Comparison of ENCODE assay signal across 8 mouse cellular contexts in genomic region chr6:141337673-141338072, GRCm38 (mm10).
A peak's percentile ranks its signal among the peaks of the same experiment; 100 is the strongest.
DNase-seq lines count a peak whose midpoint lies in the region; ATAC-seq and TF ChIP-seq lines count a peak whose summit lies in the region.

No protein-coding gene starts in this region.

- no peak overlapping the region for H3K9ac ChIP-seq in heart, embryonic 11.5 days (ENCODE audit: low read depth, low read length)
- no peak overlapping the region for H3K9ac ChIP-seq in CH12.LX (ENCODE audit: insufficient read depth, low read depth)
- H3K9ac ChIP-seq in liver, embryonic 13.5 days, result no peak overlapping the region

- H3K9me3 ChIP-seq in heart, embryonic 11.5 days (replicated peaks; ENCODE audit: control insufficient read depth, low read length), result no peaks in the 10 kb centered on the region
- no peaks in the 10 kb centered on the region for H3K9me3 ChIP-seq in CH12.LX (replicated peaks; ENCODE audit: low read length)
- H3K9me3 ChIP-seq in liver, embryonic 13.5 days (replicated peaks), result no peaks in the 10 kb centered on the region

- no peak for ATAC-seq in heart, embryonic 11.5 days (replicated peaks; ENCODE audit: insufficient number of reproducible peaks, low FRiP score, low TSS enrichment)
- ATAC-seq in liver, embryonic 13.5 days (ENCODE audit: low read depth), result no peak
- ATAC-seq in inflammation-experienced regulatory T-cells, adult 6 months, result no peak

- no peak for TF ChIP-seq EP300 in CH12.LX (IDR thresholded peaks at IDR 0.05; ENCODE audit: low read length)

- H3K4me2 ChIP-seq in heart, embryonic 11.5 days, result no peak overlapping the region
- no peak overlapping the region for H3K4me2 ChIP-seq in CH12.LX (ENCODE audit: insufficient read depth, low read depth, poor library complexity, severe bottlenecking)
- H3K4me2 ChIP-seq in liver, embryonic 13.5 days, result no peak overlapping the region

- no peaks in the 10 kb centered on the region for H3K27me3 ChIP-seq in heart, embryonic 11.5 days (ENCODE audit: control insufficient read depth, insufficient read depth, low read length)
- no peaks in the 10 kb centered on the region for H3K27me3 ChIP-seq in CH12.LX (replicated peaks)
- H3K27me3 ChIP-seq in liver, embryonic 13.5 days, result no peaks in the 10 kb centered on the region

- no peak overlapping the region for H3K4me3 ChIP-seq in heart, embryonic 11.5 days (ENCODE audit: low read depth, low read length)
- H3K4me3 ChIP-seq in CH12.LX (replicated peaks in 1 of 3; ENCODE audit: low read depth in 2 of 3, low read length in 2 of 3, poor library complexity in 1 of 3), result no peak overlapping the region
- H3K4me3 ChIP-seq in liver, embryonic 13.5 days (replicated peaks), result no peak overlapping the region

- H3K4me1 ChIP-seq in heart, embryonic 11.5 days (ENCODE audit: control insufficient read depth, insufficient read depth, low read length), result peaks cover 18% of the 10 kb centered on the region
- H3K4me1 ChIP-seq in CH12.LX (ENCODE audit: control insufficient read depth in 1 of 2, insufficient read depth in 2 of 2), result no peaks in the 10 kb centered on the region
- H3K4me1 ChIP-seq in liver, embryonic 13.5 days (replicated peaks), result no peaks in the 10 kb centered on the region

- H3K79me2 ChIP-seq in CH12.LX (replicated peaks; ENCODE audit: control insufficient read depth, extremely low read depth, insufficient read depth, poor library complexity, severe bottlenecking), result no peaks in the 10 kb centered on the region

- no peaks in the 10 kb centered on the region for H3K36me3 ChIP-seq in heart, embryonic 11.5 days (ENCODE audit: control insufficient read depth, insufficient read depth, low read length)
- H3K36me3 ChIP-seq in CH12.LX (replicated peaks in 1 of 2; ENCODE audit: control insufficient read depth in 1 of 2, insufficient read depth in 1 of 2, low read length in 1 of 2), result no peaks in the 10 kb centered on the region
- no peaks in the 10 kb centered on the region for H3K36me3 ChIP-seq in liver, embryonic 13.5 days

- peak; percentile 31 to 35 for DNase-seq in heart, postnatal 14 days
- peak; percentile 58 for DNase-seq in CH12.LX (ENCODE audit: extremely low read depth)
- peak; percentile 35 for DNase-seq in adrenal gland, postnatal 10 days
- DNase-seq in liver, embryonic 13.5 days, result peak; percentile 2
- DNase-seq in left cerebral cortex, adult 8-10 months (ENCODE audit: low spot score in 2 of 2), result no peak
- no peak for DNase-seq in ovary, postnatal 36 days (ENCODE audit: low spot score)

- WGBS in heart, embryonic 11.5 days (ENCODE audit: insufficient replicate concordance), result 55% methylated on average over 8 of the region's 8 CpGs
- WGBS in liver, embryonic 13.5 days (ENCODE audit: insufficient replicate concordance), result 42% methylated on average over 8 of the region's 8 CpGs

- in situ Hi-C loops in CH12.LX (cut with MboI; ENCODE audit: low pct_ligation_motif_present, low pct_unique_long_range_greater_than_20kb, low sequenced_read_pairs), result loop anchor here (25.0 kb wide), 1 partner anchor 100 kb away; no protein-coding TSS in a partner anchor

- H3K27ac ChIP-seq in heart, embryonic 11.5 days (ENCODE audit: low read depth, low read length), result no peak overlapping the region
- no peak overlapping the region for H3K27ac ChIP-seq in CH12.LX (ENCODE audit: insufficient read depth, low read depth)
- H3K27ac ChIP-seq in liver, embryonic 13.5 days, result no peak overlapping the region

- dilution Hi-C loops in CH12.LX (cut with MboI; ENCODE audit: extremely low pct_ligation_motif_present, extremely low pct_unique_long_range_greater_than_20kb, low sequenced_read_pairs), result no loop called here

- peak; percentile 51 to 57 for TF ChIP-seq CTCF in CH12.LX (conservative IDR thresholded peaks at IDR 0.05 in 1 of 2, IDR thresholded peaks at IDR 0.05 in 1 of 2; ENCODE audit: low read depth in 2 of 2, low read length in 2 of 2)

- intact Hi-C loops in heart, postnatal 14 days (cut with DNase I), result no loop called here

- TF ChIP-seq RAD21 in CH12.LX (IDR thresholded peaks at IDR 0.05; ENCODE audit: low read depth, low read length), result no peak; the same call in 1 of the 2 replicates

- no peak for TF ChIP-seq POLR2A in CH12.LX (IDR thresholded peaks at IDR 0.05; ENCODE audit: low read depth, low read length)

TF ChIP-seq in CH12.LX, 34 proteins besides CTCF, POLR2A, EP300 and RAD21:
- TF ChIP-seq BHLHE40 (IDR thresholded peaks at IDR 0.05; ENCODE audit: low read depth, low read length) (no peak), SMC3 (IDR thresholded peaks at IDR 0.05; ENCODE audit: low read depth, low read length) (0 out of 2 replicates have a peak, but pooled peaks have one; percentile 27), ZNF384 (IDR thresholded peaks at IDR 0.05; ENCODE audit: low read depth, low read length) (peak; percentile 47; the same call in 1 of the 2 replicates), MAZ (IDR thresholded peaks at IDR 0.05; ENCODE audit: low read depth, low read length) (no peak), UBTF (IDR thresholded peaks at IDR 0.05; ENCODE audit: low read depth, low read length) (no peak), CHD1 (IDR thresholded peaks at IDR 0.05; ENCODE audit: low read depth, low read length) (no peak)

Comparison
In these comparisons a context has a peak if more than half of its experiments do, and no peak if none do; other contexts are left out.
1. DNase-seq: peak in heart, postnatal 14 days (2 of 2), CH12.LX (single experiment), adrenal gland, postnatal 10 days (single experiment) and liver, embryonic 13.5 days (single experiment); none in left cerebral cortex, adult 8-10 months (0 of 2) and ovary, postnatal 36 days (single experiment).